Mouse (Mus musculus) CD4-positive, CD25-positive, alpha-beta regulatory T cell, adult 4 months (primary cell): Measurements from ENCODE around the gene Fuca1. TPM values are rescaled to one million over a fixed set of nuclear protein-coding genes. Genes with fewer than 3 reads are reported as not detected.
"Not testable (repeated sequence)": the region's sequence is repeated elsewhere in the genome, so short reads cannot be mapped to it uniquely, and the experiment has no call there.

Experiments
- ATAC-seq: one replicate; pipeline ENCODE4 v1.8.0; 2017
- polyA plus RNA-seq, 2 experiments: library from polyadenylated mRNA; unstranded; fragments of 100-300 nt; shearing (Covaris generic); gene quantifications; one replicate each; pipeline ENCODE4 v1.2.1; 2017

The Fuca1 gene
- polyA plus RNA-seq, 2 experiments from 2014 or later, result 83.9 to 95.9 TPM

DNA sequence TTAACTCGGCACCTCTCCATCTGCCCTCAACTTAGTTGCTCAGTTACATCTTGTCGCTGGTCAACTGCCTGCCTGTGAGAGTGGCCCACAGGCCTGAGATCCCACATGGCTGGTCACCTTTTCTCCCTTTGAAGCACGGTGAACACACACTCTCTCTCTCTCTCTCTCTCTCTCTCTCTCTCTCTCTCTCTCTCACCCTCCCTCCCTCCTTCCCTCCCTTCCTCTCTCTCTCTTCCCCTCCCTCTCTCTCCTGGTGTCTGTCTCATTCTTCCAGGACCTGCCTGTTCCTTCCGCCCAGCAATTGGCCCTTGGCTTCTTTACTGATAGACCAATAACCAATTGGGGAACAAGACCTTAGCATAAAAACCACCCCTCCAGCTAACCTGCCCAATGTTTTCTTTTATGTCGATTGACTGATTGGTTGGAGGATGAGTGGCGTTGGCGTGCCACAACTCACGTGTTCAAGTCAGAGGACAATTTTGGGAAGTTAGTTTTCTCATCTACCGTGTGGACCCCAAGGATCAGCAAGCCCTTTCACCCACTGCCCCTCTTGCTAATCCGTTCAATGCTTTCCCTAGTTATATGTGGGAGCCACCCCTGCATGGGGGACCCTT lies 5.8 kb downstream of the Fuca1 start:
- ATAC-seq, result no peak

DNA sequence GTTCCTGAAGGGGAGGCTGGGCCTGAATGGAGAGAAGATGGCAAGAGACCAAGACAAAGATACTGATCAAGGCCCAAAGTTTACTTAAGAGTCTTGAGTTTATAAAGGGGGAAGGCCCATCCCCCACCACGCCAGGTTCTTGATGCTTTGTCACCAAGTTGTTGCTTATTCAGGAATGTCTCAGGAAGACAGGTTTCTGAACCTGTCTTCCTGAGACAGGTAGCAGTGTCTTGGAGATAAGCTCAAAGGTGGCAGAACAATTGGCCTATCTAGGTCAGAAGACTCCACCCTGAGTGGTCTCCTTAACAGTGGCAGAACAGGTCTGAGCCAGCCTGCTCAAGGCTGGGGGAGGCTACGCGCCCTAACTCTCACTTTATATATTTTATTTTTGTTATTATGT lies 6.3 kb downstream of the Fuca1 start:
- no peak for ATAC-seq

DNA sequence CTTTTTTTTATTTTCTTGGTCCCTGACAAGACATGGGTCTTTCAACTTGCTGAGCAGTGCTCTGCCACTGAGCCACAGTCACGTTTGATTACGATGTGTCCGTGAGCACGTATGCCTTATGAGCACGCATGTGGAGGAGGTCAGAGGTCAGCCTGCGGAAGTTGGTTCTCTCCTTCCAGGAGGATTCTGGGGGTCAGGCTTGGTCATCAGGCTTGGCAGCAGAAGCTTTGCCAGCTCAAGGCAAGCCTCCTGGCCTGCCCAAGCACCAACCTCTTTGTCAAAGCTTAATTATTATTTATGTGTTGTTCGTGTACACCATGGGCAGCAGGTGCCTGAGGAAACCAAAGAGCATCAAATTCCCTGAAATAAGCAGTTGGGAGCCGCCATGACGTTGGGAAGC lies 7.8 kb downstream of the Fuca1 start:
- no peak for ATAC-seq

DNA sequence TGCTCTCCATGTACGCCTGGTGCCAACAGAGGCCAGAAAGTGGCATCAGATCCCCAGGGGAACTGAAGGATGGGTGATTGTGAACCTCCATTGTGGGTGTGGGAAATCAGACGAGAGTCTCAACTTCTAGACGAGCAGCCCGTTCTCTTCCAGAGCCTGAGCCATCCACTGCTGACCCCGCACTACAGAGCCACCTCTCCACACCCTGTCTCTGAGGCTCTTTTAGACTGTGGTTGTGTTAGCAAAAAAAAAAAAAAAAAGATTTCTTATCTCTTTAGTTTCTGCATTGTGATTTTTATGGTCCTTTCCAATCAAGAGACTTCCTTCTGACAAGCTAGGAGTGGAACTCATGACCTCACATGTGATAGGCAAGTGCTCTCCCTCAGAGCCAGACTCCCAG lies 8.9 kb downstream of the Fuca1 start:
- ATAC-seq, result no peak

DNA sequence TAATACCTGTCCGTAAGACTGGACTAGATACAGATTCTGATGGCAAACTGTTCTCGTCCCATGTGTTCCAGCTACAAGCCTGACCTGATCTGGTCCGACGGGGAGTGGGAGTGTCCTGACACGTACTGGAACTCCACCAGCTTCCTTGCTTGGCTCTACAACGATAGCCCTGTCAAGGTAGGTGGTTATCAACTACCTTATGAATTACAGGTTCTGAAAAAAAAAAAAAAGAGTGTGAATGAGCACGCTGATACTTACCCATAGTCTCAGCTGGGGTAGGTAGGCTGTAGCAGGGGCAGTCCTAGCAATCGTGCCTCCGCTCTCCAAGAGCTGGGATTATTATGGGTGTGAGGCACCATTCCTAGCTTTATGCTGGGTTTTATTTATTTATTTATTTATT lies 9.3 kb downstream of the Fuca1 start:
- ATAC-seq, result no peak

DNA sequence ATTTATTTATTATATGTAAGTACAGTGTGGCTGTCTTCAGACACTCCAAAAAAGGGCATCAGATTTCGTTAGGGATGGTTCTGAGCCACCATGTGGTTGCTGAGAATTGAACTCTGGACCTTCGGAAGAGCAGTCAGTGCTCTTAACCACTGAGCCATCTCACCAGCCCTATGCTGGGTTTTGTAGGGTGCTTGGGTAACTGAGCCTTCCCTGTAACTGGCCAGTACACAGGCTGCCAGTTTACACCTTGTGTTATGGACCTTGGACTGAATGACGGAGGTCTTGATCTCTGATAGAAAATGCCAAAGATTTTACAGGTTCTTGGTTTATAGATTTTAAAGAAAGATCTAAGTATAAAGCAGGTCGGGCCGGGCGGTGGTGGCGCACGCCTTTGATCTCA lies 9.7 kb downstream of the Fuca1 start:
- ATAC-seq, result no peak

DNA sequence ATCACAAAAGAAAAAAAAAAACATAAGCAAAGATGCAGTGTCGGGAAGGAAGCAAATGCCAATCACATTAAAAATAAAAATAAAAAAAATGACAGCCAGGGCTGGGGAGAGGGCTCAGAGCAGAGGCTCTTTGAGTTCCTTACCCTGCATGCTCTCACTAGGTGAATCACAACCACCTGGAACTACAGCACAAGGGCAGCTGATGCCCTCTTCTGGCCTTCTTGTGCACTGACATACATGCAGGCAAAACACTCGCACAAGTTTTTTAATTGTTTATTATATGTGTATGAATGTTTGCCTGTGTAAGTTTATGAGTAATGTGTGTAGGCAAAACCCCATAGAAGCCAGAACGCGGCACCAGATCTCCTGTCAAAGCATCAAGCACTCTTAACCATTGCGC lies 11.3 kb downstream of the Fuca1 start:
- peak; percentile 56 for ATAC-seq

- no peak for ATAC-seq
Measured at GRCm38 (mm10) chr4:135934708-135935500, 14.4 kb downstream of the Fuca1 start.

DNA sequence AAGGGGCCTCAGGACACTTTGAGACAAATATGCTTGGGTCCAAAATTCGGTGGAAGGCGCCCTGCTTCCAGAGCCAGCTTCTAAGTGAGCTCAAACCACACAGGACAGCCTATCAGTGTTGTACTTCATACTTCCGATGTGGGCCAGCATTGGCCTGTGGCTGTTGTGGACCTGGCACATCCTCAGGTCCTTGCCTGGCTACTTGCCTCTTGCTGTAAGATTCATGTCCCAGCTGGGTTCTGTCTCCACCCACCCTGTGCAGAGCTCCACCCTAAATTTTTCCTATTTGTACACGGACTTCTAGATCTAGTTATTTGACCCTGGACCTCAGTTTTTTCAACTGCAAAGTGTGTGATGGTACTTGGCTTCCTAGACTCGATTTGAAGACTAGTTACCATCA lies 15.0 kb downstream of the Fuca1 start:
- ATAC-seq, result no peak

DNA sequence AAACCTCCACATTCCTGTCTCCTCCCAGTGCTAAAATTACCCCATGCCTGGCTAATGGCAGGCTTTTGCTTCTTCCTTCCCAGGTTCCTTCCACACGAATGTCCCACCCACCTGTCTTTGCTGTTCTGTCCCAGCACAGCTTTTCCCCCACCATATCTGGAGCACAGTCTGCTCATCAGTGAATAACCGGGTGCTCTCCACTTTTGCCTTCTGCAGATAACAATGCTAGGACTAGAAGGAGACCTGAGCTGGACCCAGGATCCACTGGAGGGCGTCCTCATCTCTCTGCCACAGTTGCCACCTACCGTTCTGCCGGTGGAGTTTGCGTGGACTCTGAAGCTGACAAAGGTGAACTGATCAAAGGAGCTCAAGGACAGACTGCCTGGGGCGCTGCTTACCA lies 18.3 kb downstream of the Fuca1 start:
- no peak for ATAC-seq

- ATAC-seq, result not testable (repeated sequence)
Measured at GRCm38 (mm10) chr4:135941026-135941425, 20.5 kb downstream of the Fuca1 start.

GRCm38 (mm10) chr4:135942193-135942592 lies 21.7 kb downstream of the Fuca1 start:
- ATAC-seq, result no peak

DNA sequence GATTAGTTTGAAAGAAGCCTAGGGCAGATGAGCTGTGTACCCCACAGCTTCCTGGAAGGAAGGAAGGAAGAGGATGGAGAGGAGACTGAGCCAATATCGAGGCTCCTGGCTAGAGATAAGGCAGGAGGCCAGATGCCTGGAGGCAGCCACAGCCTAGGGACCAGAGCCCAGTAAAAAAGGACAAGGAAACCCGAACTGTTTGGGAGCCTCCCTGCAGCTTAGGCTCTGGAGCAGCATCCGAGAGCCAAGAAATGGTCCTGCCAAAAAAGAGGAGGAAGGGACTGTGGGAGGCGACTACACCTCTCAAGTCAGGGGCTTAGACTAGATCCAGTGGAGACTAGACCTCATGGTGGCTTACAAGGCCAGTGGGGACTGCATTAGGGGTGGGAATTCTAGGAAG lies 22.9 kb downstream of the Fuca1 start:
- no peak for ATAC-seq

DNA sequence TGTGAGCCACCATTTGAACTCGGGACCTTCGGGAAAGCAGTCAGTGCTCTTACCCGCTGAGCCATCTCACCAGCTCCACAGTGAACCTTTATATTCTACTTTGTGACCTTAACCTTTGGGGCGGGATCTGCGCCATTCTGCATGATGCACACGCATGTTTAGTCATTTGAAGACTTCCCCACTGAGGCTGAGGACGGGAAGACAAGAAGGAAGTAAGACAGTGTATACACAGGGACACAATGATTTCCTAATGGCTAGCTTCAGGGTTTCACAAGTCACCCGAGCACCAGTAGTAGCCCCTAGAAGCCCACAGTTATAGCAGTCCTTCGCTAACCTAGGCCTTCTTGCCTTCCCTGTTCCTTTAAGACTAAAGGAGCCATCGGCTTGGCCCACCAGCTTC lies 25.2 kb downstream of the Fuca1 start:
- ATAC-seq, result no peak

GRCm38 (mm10) chr4:135946278-135946658 lies 25.7 kb downstream of the Fuca1 start, which contains the start of gene Hmgcl:
TSS of gene Hmgcl (plus strand) at chr4:135946448.
- ATAC-seq, result peak; percentile 98

- peak; percentile 32 for ATAC-seq
Measured at GRCm38 (mm10) chr4:135946659-135947301, 26.2 kb downstream of the Fuca1 start.

DNA sequence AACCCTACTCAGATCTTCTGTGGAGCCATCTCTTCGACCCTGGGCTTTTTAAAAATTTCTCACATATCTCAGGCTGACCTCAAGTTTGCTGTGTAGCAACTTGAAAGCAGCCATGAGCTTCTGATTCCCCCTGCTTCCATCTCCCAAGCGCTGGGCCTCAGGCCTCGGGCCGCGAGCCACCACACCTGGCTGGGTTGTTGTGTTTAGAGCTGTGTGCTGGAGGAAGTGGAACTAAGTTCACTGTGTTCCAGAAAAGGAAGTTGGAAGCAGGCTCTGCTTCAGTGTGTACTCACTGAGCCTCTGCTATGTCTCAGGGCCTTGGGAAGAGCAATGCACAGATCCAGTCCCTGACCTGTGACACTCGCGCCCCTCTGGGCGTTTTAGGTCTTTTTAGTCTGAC lies 27.6 kb downstream of the Fuca1 start:
- ATAC-seq, result no peak

DNA sequence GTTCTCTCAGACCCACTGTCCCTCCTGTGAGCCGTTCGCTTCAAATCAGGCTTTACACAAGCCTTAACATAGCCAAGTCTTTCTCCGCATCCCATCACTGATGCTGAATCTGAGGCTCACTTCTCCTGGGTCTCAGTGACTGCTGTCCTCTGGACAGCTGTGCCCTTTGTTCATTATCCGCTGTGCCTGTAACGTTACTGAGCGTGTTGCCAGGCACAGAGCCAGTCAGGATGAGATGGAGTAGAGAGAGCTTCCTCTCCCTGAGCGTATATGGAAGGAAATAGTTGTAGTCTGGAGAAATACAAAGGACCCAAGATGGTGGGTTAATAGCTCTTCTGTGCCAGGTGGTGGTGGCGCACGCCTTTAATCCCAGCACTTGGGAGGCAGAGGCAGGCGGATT lies 28.9 kb downstream of the Fuca1 start:
- no peak for ATAC-seq

GRCm38 (mm10) chr4:135949911-135950310 lies 29.4 kb downstream of the Fuca1 start:
- no peak for ATAC-seq

- no peak for ATAC-seq
Measured at GRCm38 (mm10) chr4:135950365-135950764, 29.8 kb downstream of the Fuca1 start.

GRCm38 (mm10) chr4:135951505-135951904 lies 31.0 kb downstream of the Fuca1 start:
- no peak for ATAC-seq

- ATAC-seq, result no peak
Measured at GRCm38 (mm10) chr4:135953179-135953578, 32.6 kb downstream of the Fuca1 start.

GRCm38 (mm10) chr4:135954241-135954640 lies 33.7 kb downstream of the Fuca1 start:
- peak; percentile 84 for ATAC-seq

GRCm38 (mm10) chr4:135955886-135956285 lies 35.4 kb downstream of the Fuca1 start:
- no peak for ATAC-seq
